ENCODE assay signal across 13 mouse cellular contexts in genomic region chr4:22491813-22492160, GRCm38 (mm10). TPM values are rescaled to one million over a fixed set of nuclear protein-coding genes. Genes with fewer than 3 reads are reported as not detected.
DNase-seq lines count a peak whose midpoint lies in the region; ATAC-seq and TF ChIP-seq lines count a peak whose summit lies in the region.
"Had no signal": no experiment of that assay in that cellular context is flagged by ENCODE, and none has a peak within 500 bp of the region (broad histone marks: within the 10 kb centered on the region; RNA-seq: fewer than 3 reads in every experiment).

No protein-coding gene starts in this region.

- no peak for ATAC-seq in forebrain, postnatal 0 days
- ATAC-seq in midbrain, embryonic 12.5 days (ENCODE audit: low FRiP score, low read depth), result no peak
- ATAC-seq in CD4-positive, CD25-positive, alpha-beta regulatory T cell, adult 4 months, result no peak

- H3K4me1 ChIP-seq in forebrain, postnatal 0 days (ENCODE audit: insufficient read depth), result no peaks in the 10 kb centered on the region
- H3K4me1 ChIP-seq in midbrain, embryonic 12.5 days, result peaks cover 34% of the 10 kb centered on the region

- peak overlapping the region; percentile 90 for H3K4me3 ChIP-seq in forebrain, postnatal 0 days (ENCODE audit: low read depth, low read length)
- H3K4me3 ChIP-seq in midbrain, embryonic 12.5 days, result peak overlapping the region; percentile 74
- H3K4me3 ChIP-seq: liver, embryonic 15.5 days had no signal

- H3K9ac ChIP-seq in forebrain, postnatal 0 days, result peak overlapping the region; percentile 56
- peak overlapping the region; percentile 89 for H3K9ac ChIP-seq in midbrain, embryonic 12.5 days (replicated peaks)
- H3K9ac ChIP-seq: embryonic facial prominence, embryonic 15.5 days; liver, embryonic 15.5 days had no signal

- DNase-seq in ES-CJ7 (ENCODE audit: low read depth, low spot score) (peak; percentile 59), R1 (ENCODE audit: low read depth, low spot score) (peak; percentile 38)
- no peak for DNase-seq in forebrain, postnatal 0 days
- DNase-seq in T-cell, adult 2 months (ENCODE audit: low spot score), result no peak
- DNase-seq in adrenal gland, adult 2 months, result no peak
- DNase-seq: heart, adult 11 months had no signal

- TF ChIP-seq CTCF in forebrain, postnatal 0 days (IDR thresholded peaks at IDR 0.05; ENCODE audit: low read depth), result no peak

- H3K4me2 ChIP-seq in forebrain, postnatal 0 days (ENCODE audit: low read depth), result peak overlapping the region; percentile 94
- H3K4me2 ChIP-seq in midbrain, embryonic 12.5 days (replicated peaks), result peak overlapping the region; percentile 77
- H3K4me2 ChIP-seq: liver, embryonic 15.5 days had no signal

- no peaks in the 10 kb centered on the region for H3K9me3 ChIP-seq in forebrain, postnatal 0 days (ENCODE audit: low read length)
- H3K9me3 ChIP-seq in midbrain, embryonic 12.5 days, result no peaks in the 10 kb centered on the region
- H3K9me3 ChIP-seq: embryonic facial prominence, embryonic 15.5 days; liver, embryonic 15.5 days had no signal

- H3K27ac ChIP-seq in forebrain, postnatal 0 days (ENCODE audit: low read depth, low read length), result peak overlapping the region; percentile 94
- H3K27ac ChIP-seq in midbrain, embryonic 12.5 days (replicated peaks), result peak overlapping the region; percentile 98
- H3K27ac ChIP-seq: embryonic facial prominence, embryonic 15.5 days; kidney, postnatal 0 days; liver, embryonic 15.5 days had no signal

- no peaks in the 10 kb centered on the region for H3K36me3 ChIP-seq in forebrain, postnatal 0 days (ENCODE audit: insufficient read depth)
- H3K36me3 ChIP-seq in midbrain, embryonic 12.5 days, result no peaks in the 10 kb centered on the region
- H3K36me3 ChIP-seq: embryonic facial prominence, embryonic 15.5 days; liver, embryonic 15.5 days had no signal

- 0 out of 2 replicates have a peak, but pooled peaks cover 4% of the 10 kb centered on the region for H3K27me3 ChIP-seq in forebrain, postnatal 0 days (ENCODE audit: insufficient read depth, low read length)
- H3K27me3 ChIP-seq in midbrain, embryonic 12.5 days, result no peaks in the 10 kb centered on the region

- WGBS in forebrain, postnatal 0 days, result 2% methylated on average over 7 of the region's 7 CpGs
- WGBS in midbrain, embryonic 12.5 days, result 0% methylated on average over 7 of the region's 7 CpGs

RNA-seq across cellular contexts. Expression of gene Pou3f2, which starts 3.6 kb away (rescaled TPM):
- 35.2 and 35.6 TPM in 2 replicates for total RNA-seq in forebrain, postnatal 0 days (2014; rRNA removed)
- polyA plus RNA-seq in forebrain, postnatal 0 days (2015; fragmentation: Nextera tagmentation; extraction: Ambion mirVana), result 11.4 and 13.7 TPM in 2 replicates
- 79.8 and 91.9 TPM in 2 replicates for polyA plus RNA-seq in midbrain, embryonic 12.5 days (2016; fragmentation: Nextera tagmentation; extraction: Ambion mirVana)
- total RNA-seq in adrenal gland, adult 2 months (2021), result under 1 TPM in 1 of 2 experiments, not detected in 1; 0.07 TPM
- 0.07 TPM in 1 of 2 replicates, not detected in the other for polyA plus RNA-seq in adrenal gland, adult 2 months (2012; rRNA removed)
- polyA plus RNA-seq in CD4-positive, CD25-positive, alpha-beta regulatory T cell, adult 4 months (2017; shearing (Covaris generic)), result under 1 TPM in 1 of 2 experiments, not detected in 1; 0.20 TPM
- total RNA-seq: monocyte, adult 5-6 weeks had no signal
- polyA plus RNA-seq: kidney, postnatal 0 days; small intestine, adult 2 months had no signal

Comparison
In these comparisons a context has a peak if more than half of its experiments do, and no peak if none do; other contexts are left out.
1. DNase-seq: peak in ES-CJ7 (single experiment) and R1 (single experiment); none in forebrain, postnatal 0 days (single experiment), T-cell, adult 2 months (single experiment) and adrenal gland, adult 2 months (single experiment).
2. RNA of gene Pou3f2, which starts 3.6 kb away (polyA plus RNA-seq): 79.8 to 91.9 TPM in midbrain, embryonic 12.5 days and 11.4 to 13.7 TPM in forebrain, postnatal 0 days; 0.20 TPM in CD4-positive, CD25-positive, alpha-beta regulatory T cell, adult 4 months and 0.07 TPM in adrenal gland, adult 2 months; every median in the first group is over 10 times any median in the second.